Mouse (Mus musculus) lung, postnatal 36 days (tissue): Measurements from ENCODE around the gene Sik1.

Experiments used
- DNase-seq: peaks from one replicate; pipeline ENCODE4 v3.0.0; 2022; ENCODE audit warnings: mixed read lengths

Sik1 gene

DNA sequence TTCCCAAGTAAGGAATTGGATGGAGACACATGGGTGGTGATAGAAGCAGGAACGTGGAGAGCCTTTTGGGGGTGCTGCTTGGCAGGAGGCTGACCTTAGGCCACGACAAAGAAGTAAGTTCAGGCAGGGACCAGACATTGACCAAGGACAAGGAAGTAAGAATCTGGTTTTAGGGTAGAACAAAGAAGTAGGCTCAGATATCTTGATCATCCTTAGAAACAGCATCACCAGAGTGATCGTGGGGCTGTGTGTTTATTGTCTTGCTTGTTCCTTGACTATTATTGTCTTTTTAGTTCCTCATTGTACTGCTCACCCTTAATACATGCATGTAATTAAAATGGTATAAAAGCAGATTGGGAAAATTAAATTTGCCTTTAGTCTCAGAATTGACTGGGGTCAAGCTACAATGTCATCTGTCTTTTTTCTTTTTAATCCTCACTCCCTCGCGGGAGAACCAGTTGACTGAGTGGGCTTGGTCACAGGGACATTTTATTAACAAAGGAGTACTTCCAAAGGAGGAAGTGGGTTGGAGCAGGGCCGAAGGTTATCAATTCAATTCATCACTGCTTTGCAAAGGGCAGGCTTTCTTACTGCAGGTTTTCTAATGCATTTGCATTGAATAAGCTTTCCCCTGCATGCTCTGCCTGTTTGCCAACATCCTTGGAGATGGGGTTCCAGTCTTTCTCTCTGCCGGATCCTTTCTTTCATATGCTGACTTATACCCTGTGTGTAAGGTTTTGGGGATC lies 53.2 kb downstream of the Sik1 start:
- no peak for DNase-seq

DNA sequence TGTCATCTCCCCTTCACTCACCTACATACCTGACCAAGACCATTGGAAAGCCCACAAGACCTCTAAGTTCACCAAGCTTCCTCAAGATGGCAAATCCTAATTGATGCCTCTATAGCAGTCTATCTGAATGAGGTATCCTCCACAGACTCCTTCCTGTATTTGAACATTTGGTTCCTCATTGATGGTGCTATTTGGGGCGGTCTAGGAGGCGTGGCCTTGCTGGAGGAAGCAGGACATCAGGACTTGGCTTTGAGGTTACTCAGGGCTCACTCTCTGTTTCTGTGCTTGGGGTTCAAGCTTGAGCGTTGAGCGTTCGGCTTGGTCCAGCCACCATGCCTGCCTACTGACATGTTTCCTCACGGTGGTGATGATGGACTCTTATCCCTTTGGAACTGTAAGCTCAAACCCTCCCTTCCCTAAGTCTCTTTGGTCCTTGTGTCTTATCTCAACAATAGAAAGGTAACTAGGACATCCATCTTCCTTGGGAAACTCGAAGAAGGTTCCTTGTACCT lies 54.7 kb downstream of the Sik1 start:
- DNase-seq, result no peak

DNA sequence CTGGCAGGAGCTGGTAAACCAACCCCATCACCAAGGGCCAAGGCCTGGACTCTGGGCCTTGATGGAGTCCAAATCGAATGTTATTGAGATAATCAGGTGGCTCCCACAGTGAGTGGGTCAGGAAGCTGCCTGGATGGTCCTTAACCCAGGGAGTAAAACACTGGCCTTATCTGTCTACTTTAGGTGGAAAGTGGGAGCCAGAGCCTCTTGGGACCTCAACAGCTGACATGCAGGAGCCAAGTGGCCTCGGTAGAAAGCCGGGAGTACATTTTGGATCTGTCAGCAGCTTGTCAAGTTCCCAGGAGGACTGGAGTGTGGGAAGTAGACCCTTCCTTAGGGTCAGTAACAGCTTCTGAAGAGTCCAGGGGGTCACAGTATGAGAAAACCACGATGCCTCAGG lies 59.7 kb downstream of the Sik1 start:
- no peak for DNase-seq
